Mouse (Mus musculus) heart, postnatal 0 days (tissue): ENCODE measurements around the gene Dyrk2.

Experiments used
- CTCF ChIP-seq: IDR thresholded peaks from 2 replicates; pipeline ENCODE4 v1.5.1; 2016; ENCODE audit warnings: antibody characterized with exemption, control low read depth, low read depth
- EP300 ChIP-seq: IDR thresholded peaks from 2 replicates; pipeline ENCODE4 v1.6.1; 2016; ENCODE audit warnings: antibody characterized with exemption, low read depth

GRCm38 (mm10) chr10:118867304-118867895, 2.6 kb downstream of the Dyrk2 start:
- TF ChIP-seq CTCF (peak; percentile 13; the same call in 1 of the 2 replicates), EP300 (no peak)
